Mouse (Mus musculus) neutrophil, adult 5-6 weeks (primary cell): ENCODE measurements around the gene Ptch2. TPM values are rescaled to one million over a fixed set of nuclear protein-coding genes. Genes with fewer than 3 reads are reported as not detected.

Experiments
- ATAC-seq: fragments of 151-379, 151-347 bp; 2 replicates; pipeline ENCODE4 v1.8.0; 2017; ENCODE audit warnings: mild to moderate bottlenecking, moderate TSS enrichment; ENCODE audit not compliant: insufficient number of reproducible peaks, poor library complexity, low FRiP score, severe bottlenecking; ENCODE audit errors: extremely low read depth
- total RNA-seq: library from RNA; stranded (forward); fragments of 200-1000 nt; gene quantifications from 2 replicates; pipeline ENCODE4 v1.2.3, GENCODE M21; 2017

The Ptch2 gene
- total RNA-seq, 1 experiment from 2014 or later = 0.35 TPM

- ATAC-seq = no peak
These were observed 4.2 kb downstream of the Ptch2 start for GRCm38 (mm10) chr4:117100036-117100435.

GRCm38 (mm10) chr4:117101218-117101617 is 5.3 kb downstream of the Ptch2 start:
- ATAC-seq = peak; percentile 23; the same call in 1 of the 2 replicates

- ATAC-seq = no peak
These were observed 8.8 kb downstream of the Ptch2 start for GRCm38 (mm10) chr4:117104672-117105071.

- no peak for ATAC-seq
These were observed 9.3 kb downstream of the Ptch2 start for GRCm38 (mm10) chr4:117105127-117105526.

- ATAC-seq = no peak
These were observed 12.1 kb downstream of the Ptch2 start for GRCm38 (mm10) chr4:117107813-117108523.

- no peak for ATAC-seq
These were observed 12.6 kb downstream of the Ptch2 start for GRCm38 (mm10) chr4:117108524-117108849.

GRCm38 (mm10) chr4:117109330-117109729 is 13.5 kb downstream of the Ptch2 start:
- no peak for ATAC-seq

GRCm38 (mm10) chr4:117110249-117110648 is 14.4 kb downstream of the Ptch2 start:
- no peak for ATAC-seq

- ATAC-seq = no peak
These were observed 15.1 kb downstream of the Ptch2 start for GRCm38 (mm10) chr4:117110985-117111384.

- no peak for ATAC-seq
These were observed 17.4 kb downstream of the Ptch2 start for GRCm38 (mm10) chr4:117113237-117113636.

GRCm38 (mm10) chr4:117115592-117115991 is 19.7 kb downstream of the Ptch2 start:
- no peak for ATAC-seq

GRCm38 (mm10) chr4:117117931-117118330 is 22.1 kb downstream of the Ptch2 start:
- ATAC-seq = no peak

GRCm38 (mm10) chr4:117119636-117120035 is 23.8 kb downstream of the Ptch2 start:
- ATAC-seq = no peak

GRCm38 (mm10) chr4:117120052-117120444 is 24.2 kb downstream of the Ptch2 start:
- no peak for ATAC-seq

GRCm38 (mm10) chr4:117120445-117121414 is 24.9 kb downstream of the Ptch2 start:
- ATAC-seq = peak; percentile 71

- ATAC-seq = no peak
These were observed 26.3 kb downstream of the Ptch2 start for GRCm38 (mm10) chr4:117122209-117122608.

- no peak for ATAC-seq
These were observed 27.8 kb downstream of the Ptch2 start for GRCm38 (mm10) chr4:117123546-117124217.

- ATAC-seq = no peak
These were observed 28.3 kb downstream of the Ptch2 start for GRCm38 (mm10) chr4:117124218-117124517.

GRCm38 (mm10) chr4:117124518-117125347 is 28.9 kb downstream of the Ptch2 start:
- peak; percentile 28 for ATAC-seq
